Mouse (Mus musculus) limb, embryonic 10.5 days (tissue): ENCODE results near the gene Slc41a1. TPM values are rescaled to one million over a fixed set of nuclear protein-coding genes. Genes with fewer than 3 reads are reported as not detected.

Experiments used
- DNase-seq: peaks from one replicate; pipeline ENCODE4 v3.0.0-alpha.2; 2017; ENCODE audit warnings: low spot score
- H3K27ac ChIP-seq: fragments of 300-500 bp; sonication (generic); 2 replicates; pipeline ENCODE4 v1.5.1; 2016; ENCODE audit warnings: mild to moderate bottlenecking
- H3K27me3 ChIP-seq: fragments of 300-500 bp; sonication (generic); 2 replicates; pipeline ENCODE4 v1.6.1; 2016; ENCODE audit warnings: low read depth, mild to moderate bottlenecking; ENCODE audit not compliant: poor library complexity, severe bottlenecking
- H3K36me3 ChIP-seq: fragments of 300-500 bp; sonication (generic); 2 replicates; pipeline ENCODE4 v1.6.1; 2016; ENCODE audit warnings: mild to moderate bottlenecking, moderate library complexity
- H3K4me1 ChIP-seq: fragments of 300-500 bp; sonication (generic); 2 replicates; pipeline ENCODE4 v1.6.1; 2016
- H3K4me3 ChIP-seq: fragments of 300-500 bp; sonication (generic); 2 replicates; pipeline ENCODE4 v1.5.1; 2016; ENCODE audit warnings: mild to moderate bottlenecking, moderate library complexity
- H3K9me3 ChIP-seq: fragments of 300-500 bp; sonication (generic); replicated peaks from 2 replicates; pipeline ENCODE4 v1.6.1; 2016; ENCODE audit warnings: mild to moderate bottlenecking
- WGBS: fragments of 180-500 bp; shearing (Covaris S2); methylation state at CpG from one replicate; pipeline ENCODE4 v1.1.7; 2016; 5-methylcytosine and 5-hydroxymethylcytosine counted together
- polyA plus RNA-seq: library from polyadenylated mRNA; unstranded; fragments of >200 nt; fragmentation: Nextera tagmentation; extraction: Ambion mirVana; gene quantifications from 2 replicates; pipeline ENCODE4 v1.2.1, GENCODE M21; 2016

Gene Slc41a1
- polyA plus RNA-seq, 1 experiment from 2014 or later = 13.0 TPM

GRCm38 (mm10) chr1:131869561-131869960 is 42.3 kb downstream of the Slc41a1 start:
- H3K4me1 ChIP-seq = peaks cover 7% of the 10 kb centered on the region
- peaks cover 11% of the 10 kb centered on the region for H3K27me3 ChIP-seq
- no peak overlapping the region for H3K4me3 ChIP-seq
- 85% methylated on average over 2 of the region's 2 CpGs for WGBS
- H3K36me3 ChIP-seq = no peaks in the 10 kb centered on the region
- no peak for DNase-seq
- no peak overlapping the region for H3K27ac ChIP-seq
- no peaks in the 10 kb centered on the region for H3K9me3 ChIP-seq

- WGBS = 63% methylated on average over 1 of the region's 1 CpGs
- Histone ChIP-seq H3K27ac (no peak overlapping the region), H3K9me3 (no peaks in the 10 kb centered on the region), H3K27me3 (peaks cover 6% of the 10 kb centered on the region), H3K36me3 (no peaks in the 10 kb centered on the region), H3K4me3 (no peak overlapping the region), H3K4me1 (peaks cover 3% of the 10 kb centered on the region)
- no peak for DNase-seq
Measured at GRCm38 (mm10) chr1:131872856-131873255, 45.6 kb downstream of the Slc41a1 start.

GRCm38 (mm10) chr1:131879816-131880215 is 52.5 kb downstream of the Slc41a1 start:
- no peaks in the 10 kb centered on the region for H3K27me3 ChIP-seq
- DNase-seq = no peak
- no peak overlapping the region for H3K27ac ChIP-seq
- 69% methylated on average over 2 of the region's 2 CpGs for WGBS
- H3K4me1 ChIP-seq = 0 out of 2 replicates have a peak, but pooled peaks cover 3% of the 10 kb centered on the region
- no peaks in the 10 kb centered on the region for H3K36me3 ChIP-seq
- no peaks in the 10 kb centered on the region for H3K9me3 ChIP-seq
- H3K4me3 ChIP-seq = no peak overlapping the region

GRCm38 (mm10) chr1:131882787-131883186 is 55.5 kb downstream of the Slc41a1 start:
- Histone ChIP-seq H3K4me3 (no peak overlapping the region), H3K27ac (no peak overlapping the region), H3K36me3 (no peaks in the 10 kb centered on the region), H3K27me3 (no peaks in the 10 kb centered on the region), H3K9me3 (no peaks in the 10 kb centered on the region), H3K4me1 (0 out of 2 replicates have a peak, but pooled peaks cover 3% of the 10 kb centered on the region)
- no peak for DNase-seq
- WGBS = 56% methylated on average over 2 of the region's 2 CpGs

- no peaks in the 10 kb centered on the region for H3K27me3 ChIP-seq
- WGBS = 85% methylated on average over 2 of the region's 2 CpGs
- no peaks in the 10 kb centered on the region for H3K4me1 ChIP-seq
- no peaks in the 10 kb centered on the region for H3K9me3 ChIP-seq
- no peak overlapping the region for H3K4me3 ChIP-seq
- H3K36me3 ChIP-seq = no peaks in the 10 kb centered on the region
- H3K27ac ChIP-seq = no peak overlapping the region
- DNase-seq = no peak
Measured at GRCm38 (mm10) chr1:131886173-131886572, 58.9 kb downstream of the Slc41a1 start.

DNA sequence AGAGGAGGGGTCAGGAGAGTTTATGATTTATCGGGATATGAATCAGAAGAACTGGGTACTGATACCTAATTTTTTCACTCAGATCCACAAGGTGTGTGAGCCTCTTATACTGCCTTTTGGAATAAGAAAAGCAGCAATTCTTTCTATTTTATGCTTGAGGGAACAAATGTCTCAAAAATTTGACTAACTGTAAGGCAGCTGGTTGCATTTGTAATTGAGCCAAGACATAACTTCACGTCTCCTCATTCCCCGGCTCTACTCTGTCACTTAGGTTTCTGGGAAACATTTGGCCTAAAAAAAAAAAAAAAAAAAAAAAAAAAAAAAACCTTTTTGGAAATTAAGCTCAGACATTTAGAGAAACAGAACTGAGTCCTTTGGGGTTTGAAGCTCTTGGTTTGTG is 59.3 kb downstream of the Slc41a1 start:
- H3K4me3 ChIP-seq = no peak overlapping the region
- 91% methylated on average over 3 of the region's 3 CpGs for WGBS
- H3K9me3 ChIP-seq = no peaks in the 10 kb centered on the region
- DNase-seq = no peak
- H3K27me3 ChIP-seq = no peaks in the 10 kb centered on the region
- no peak overlapping the region for H3K27ac ChIP-seq
- no peaks in the 10 kb centered on the region for H3K4me1 ChIP-seq
- H3K36me3 ChIP-seq = no peaks in the 10 kb centered on the region

GRCm38 (mm10) chr1:131890043-131890658 is 62.9 kb downstream of the Slc41a1 start:
- Histone ChIP-seq H3K27ac (no peak overlapping the region), H3K9me3 (no peaks in the 10 kb centered on the region), H3K4me1 (no peaks in the 10 kb centered on the region), H3K4me3 (no peak overlapping the region), H3K36me3 (no peaks in the 10 kb centered on the region), H3K27me3 (no peaks in the 10 kb centered on the region)
- 78% methylated on average over 6 of the region's 6 CpGs for WGBS
- DNase-seq = no peak

- 76% methylated on average over 4 of the region's 4 CpGs for WGBS
- H3K27ac ChIP-seq = no peak overlapping the region
Measured at GRCm38 (mm10) chr1:131891436-131891835, 64.1 kb downstream of the Slc41a1 start.

More at GRCm38 (mm10) chr1:131891436-131891835, 64.1 kb downstream of the Slc41a1 start:
- Histone ChIP-seq H3K4me1 (no peaks in the 10 kb centered on the region), H3K36me3 (no peaks in the 10 kb centered on the region), H3K27me3 (no peaks in the 10 kb centered on the region), H3K4me3 (no peak overlapping the region), H3K9me3 (no peaks in the 10 kb centered on the region)
- DNase-seq = no peak

Other genes starting within 250 kb of the Slc41a1 start
- gene Avpr1b, start 228.3 kb upstream of the Slc41a1 start, polyA plus RNA-seq = not detected in 2 replicates
- gene Ctse, start 189.2 kb upstream of the Slc41a1 start, polyA plus RNA-seq = not detected in 2 replicates
- 0.63 and 0.65 TPM in 2 replicates for gene Rab7b, start 138.8 kb upstream of the Slc41a1 start, polyA plus RNA-seq
- 0.08 TPM in 1 of 2 replicates, not detected in the other for gene Slc26a9, start 83.5 kb upstream of the Slc41a1 start, polyA plus RNA-seq
- 2.8 and 3.5 TPM in 2 replicates for gene Pm20d1, start 30.1 kb upstream of the Slc41a1 start, polyA plus RNA-seq
- gene Rab29, start 39.7 kb downstream of the Slc41a1 start, polyA plus RNA-seq = 6.1 and 8.6 TPM in 2 replicates
- 97.8 and 110 TPM in 2 replicates for gene Nucks1, start 83.0 kb downstream of the Slc41a1 start, polyA plus RNA-seq
- gene Slc45a3, start 135.5 kb downstream of the Slc41a1 start, polyA plus RNA-seq = 1.7 and 2.0 TPM in 2 replicates
- 10.6 and 15.2 TPM in 2 replicates for gene Elk4, start 180.1 kb downstream of the Slc41a1 start, polyA plus RNA-seq
- 9.5 and 13.4 TPM in 2 replicates for gene Mfsd4a, start 240.6 kb downstream of the Slc41a1 start, polyA plus RNA-seq